Mouse (Mus musculus) kidney, postnatal 36 days (tissue): ENCODE data around the gene Tial1.

Experiments used
- DNase-seq, 2 experiments: peaks; one replicate each; pipeline ENCODE4 v3.0.0; 2021 to 2022; ENCODE audit warnings: mixed read lengths in 2 of 2

Tial1 gene

GRCm38 (mm10) chr7:128416664-128417063, 44.9 kb downstream of the Tial1 start:
- no peak for DNase-seq

DNA sequence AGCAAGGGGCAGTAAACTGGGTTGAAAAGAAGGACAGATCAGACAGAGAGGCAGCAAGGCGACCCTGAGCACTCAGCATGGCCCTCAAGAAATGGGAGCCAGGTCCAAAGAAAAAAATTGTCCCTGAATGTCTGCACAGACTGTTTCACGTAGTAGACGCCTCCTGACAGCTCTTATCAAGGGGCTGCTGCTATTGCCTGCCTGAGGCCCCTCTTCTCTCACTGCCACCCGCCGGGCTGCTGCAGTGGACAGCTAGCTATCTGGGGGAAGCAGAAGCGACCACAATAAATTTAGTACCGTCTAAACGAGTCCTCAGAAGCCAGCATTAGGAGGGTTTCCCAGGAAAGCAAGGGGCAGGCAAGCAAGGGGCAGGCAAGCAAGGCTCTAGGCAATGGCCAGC, 47.1 kb downstream of the Tial1 start:
- DNase-seq, result no peak

DNA sequence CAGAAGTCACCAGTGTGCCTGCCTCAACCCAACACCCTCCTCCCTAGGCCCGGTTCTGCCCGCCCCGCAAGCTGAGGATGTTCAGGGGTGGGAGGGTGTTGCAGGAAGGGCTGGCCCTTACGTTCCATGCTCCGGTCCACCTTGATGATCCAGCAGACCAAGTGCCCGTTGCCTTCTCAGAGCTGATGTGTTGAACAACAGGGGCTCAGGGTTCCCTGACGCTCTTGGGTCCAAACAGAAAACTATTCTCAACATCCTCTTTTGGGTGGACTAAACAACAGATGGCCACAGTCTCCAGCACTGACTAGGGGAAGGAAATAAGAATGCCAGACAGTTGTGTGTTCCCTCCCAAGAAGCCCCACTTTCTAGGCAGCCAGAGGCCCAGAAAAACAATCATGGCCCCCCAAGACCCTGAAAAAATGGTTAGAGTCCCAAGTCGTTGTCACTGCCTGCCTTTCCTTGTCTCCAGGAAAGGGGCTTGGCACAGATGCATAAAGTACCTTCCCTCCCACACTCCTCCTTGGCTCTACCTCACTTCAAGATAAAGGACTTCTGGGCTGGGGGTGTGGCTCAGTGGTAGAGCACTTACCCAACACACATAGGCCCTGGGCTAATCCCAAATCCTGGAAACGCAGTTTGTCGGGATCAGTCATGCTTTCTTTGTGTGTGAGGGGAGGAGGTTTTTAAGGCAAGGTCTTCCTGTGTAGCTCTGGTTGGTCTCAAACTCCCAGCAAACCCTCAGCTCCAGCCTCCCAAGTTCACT, 49.3 kb downstream of the Tial1 start:
- DNase-seq, result no peak

GRCm38 (mm10) chr7:128410708-128411413, 50.7 kb downstream of the Tial1 start:
- DNase-seq, result no peak

GRCm38 (mm10) chr7:128408265-128408664, 53.3 kb downstream of the Tial1 start:
- peak in 1 of 2 experiments; percentile 22 for DNase-seq

DNA sequence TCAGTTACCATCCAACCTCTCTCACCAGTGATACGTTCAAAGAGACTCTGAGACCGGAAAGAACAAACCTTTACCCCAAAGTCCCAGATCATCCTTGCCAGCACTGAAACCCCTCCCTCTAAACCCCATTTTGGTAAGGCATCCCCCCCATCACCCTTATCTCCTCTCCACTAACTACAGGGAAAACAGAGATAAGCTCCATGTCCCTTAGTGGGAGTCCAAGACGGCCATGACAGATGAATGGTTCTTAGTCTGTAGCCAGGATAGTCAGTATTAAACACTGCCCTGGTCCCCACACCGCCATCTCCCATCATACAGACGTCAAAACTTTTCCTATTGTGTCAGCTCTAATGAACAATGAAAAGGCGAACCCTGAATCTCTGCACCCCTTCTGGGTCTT, 57.5 kb downstream of the Tial1 start:
- no peak for DNase-seq

DNA sequence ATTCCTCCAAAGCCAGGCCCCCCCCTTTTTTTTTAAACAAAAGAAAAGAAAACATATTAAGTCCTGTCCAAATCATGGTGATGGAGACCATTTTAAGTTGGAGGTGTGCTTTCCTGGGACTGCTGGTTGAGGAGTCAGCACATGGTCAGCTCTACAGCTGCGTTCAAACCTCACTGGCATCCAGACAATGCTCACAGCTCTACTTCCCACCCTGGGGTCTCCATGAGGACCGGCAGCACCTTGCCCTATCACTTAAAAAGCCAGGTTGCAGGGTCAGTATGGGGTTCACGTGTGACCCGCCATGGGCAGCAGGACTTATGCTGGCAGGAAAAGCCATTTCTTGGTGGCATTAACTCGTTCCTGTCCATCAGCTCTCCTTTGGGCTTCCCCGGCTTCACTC, 57.9 kb downstream of the Tial1 start:
- no peak for DNase-seq

DNA sequence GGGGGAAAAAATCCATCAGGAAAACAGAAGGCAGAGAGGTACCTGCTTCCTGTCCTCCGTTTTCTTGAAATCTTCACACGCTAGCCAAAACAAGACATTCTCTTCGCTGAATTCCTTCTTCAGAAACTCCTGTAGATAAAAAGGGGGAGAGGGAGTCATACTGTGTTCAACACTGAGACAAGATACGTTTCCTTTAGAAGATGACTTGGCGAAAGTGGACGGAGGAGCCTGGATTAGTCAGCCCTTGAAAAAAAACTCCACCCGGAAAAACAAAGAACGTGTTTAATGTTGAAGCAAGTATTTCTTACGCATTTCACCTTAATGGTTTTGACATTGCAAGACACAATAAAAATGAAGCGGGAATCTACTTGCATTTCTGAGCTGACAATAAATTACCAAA, 58.4 kb downstream of the Tial1 start:
- DNase-seq, result no peak

GRCm38 (mm10) chr7:128402577-128402976, 58.9 kb downstream of the Tial1 start:
- no peak for DNase-seq

DNA sequence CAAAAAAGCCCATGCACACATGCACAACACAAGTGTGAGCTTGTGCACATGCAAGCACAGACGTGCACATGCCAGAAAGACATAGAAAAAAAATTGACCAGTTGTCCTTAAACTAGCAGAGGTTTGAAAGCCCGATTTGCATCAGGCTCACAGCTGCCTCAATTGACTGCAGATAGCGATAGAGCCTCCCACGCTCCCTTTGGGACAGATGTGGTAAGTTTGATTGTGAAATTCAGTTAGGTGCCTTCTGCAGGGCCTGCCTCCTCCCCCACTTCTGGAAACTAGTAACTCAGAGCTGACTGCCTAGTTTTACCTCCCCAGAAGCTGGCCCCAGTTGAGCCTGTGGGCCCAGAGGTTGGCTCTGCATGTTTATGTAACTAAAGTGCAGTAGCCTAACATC, 62.9 kb downstream of the Tial1 start:
- no peak for DNase-seq

DNA sequence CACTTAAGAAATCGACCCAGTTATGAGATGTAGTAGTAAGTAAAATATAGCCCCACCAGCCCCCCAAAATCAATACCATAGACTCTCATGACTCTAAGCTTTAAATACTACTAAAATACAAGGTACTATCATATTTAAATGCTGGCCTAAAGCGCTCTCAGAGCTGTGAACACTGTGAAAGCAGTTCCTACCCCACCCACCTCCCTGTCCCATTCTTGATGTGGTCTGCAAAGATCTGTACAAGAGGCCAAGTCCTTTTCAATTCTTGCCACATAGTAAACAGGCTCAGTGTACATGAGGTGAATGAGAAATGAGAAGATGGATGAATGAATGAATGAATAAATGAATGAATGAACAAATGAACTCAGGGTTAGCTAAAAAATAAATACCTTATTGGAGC, 64.5 kb downstream of the Tial1 start:
- no peak for DNase-seq

- DNase-seq, result no peak
These were observed 67.8 kb downstream of the Tial1 start for GRCm38 (mm10) chr7:128393756-128394155.

DNA sequence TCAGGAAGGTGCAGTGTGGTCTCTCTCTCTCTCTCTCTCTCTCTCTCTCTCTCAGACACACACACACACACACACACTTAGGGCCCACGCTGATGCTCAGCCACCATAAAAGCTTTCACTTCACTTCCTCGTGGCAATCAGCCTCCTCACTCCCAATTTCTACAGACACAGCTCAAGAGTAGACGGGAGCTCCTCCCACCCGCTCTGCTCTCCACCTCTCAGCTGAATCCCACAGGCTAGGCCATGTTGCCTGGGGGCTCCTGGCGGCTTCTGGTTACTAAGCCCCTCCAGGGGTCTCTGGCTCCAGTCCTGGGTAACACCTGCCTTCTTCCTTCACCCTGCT, 68.6 kb downstream of the Tial1 start:
- no peak for DNase-seq

GRCm38 (mm10) chr7:128392071-128392971, 69.2 kb downstream of the Tial1 start:
- peak in 1 of 2 experiments; percentile 11 for DNase-seq

- DNase-seq, result no peak
These were observed 70.1 kb downstream of the Tial1 start for GRCm38 (mm10) chr7:128391267-128392057.
